Mouse (Mus musculus) stomach, embryonic 16.5 days (tissue): ENCODE measurements at regions not wholly inside any gene's neighbourhood (a gene's known extent, or its start where the extent isn't known, plus 50 kb on each side); places are given as distances from the start of the nearest gene placed in this dataset.
"Not testable (repeated sequence)": the region's sequence is repeated elsewhere in the genome, so short reads cannot be mapped to it uniquely, and the experiment has no call there.

ENCODE experiments used
- ATAC-seq: fragments of 200-750 bp; cut with Nextera tagmentation; 2 replicates; pipeline ENCODE4 v1.8.0; 2017; ENCODE audit warnings: moderate number of reproducible peaks, moderate TSS enrichment; ENCODE audit not compliant: insufficient read depth, low FRiP score
- H3K27ac ChIP-seq: fragments of 300-500 bp; sonication (generic); 2 replicates; pipeline ENCODE4 v1.5.1; 2014; ENCODE audit warnings: low read length
- H3K27me3 ChIP-seq: fragments of 300-500 bp; sonication (generic); 2 replicates; pipeline ENCODE4 v1.6.1; 2014; ENCODE audit warnings: low read length, control low read depth, mixed read lengths; ENCODE audit not compliant: control insufficient read depth, insufficient read depth
- H3K36me3 ChIP-seq: fragments of 300-500 bp; sonication (generic); 2 replicates; pipeline ENCODE4 v1.6.1; 2014; ENCODE audit warnings: low read length; ENCODE audit not compliant: control insufficient read depth, insufficient read depth
- H3K4me1 ChIP-seq: fragments of 300-500 bp; sonication (generic); 2 replicates; pipeline ENCODE4 v1.6.1; 2014; ENCODE audit warnings: low read length, control low read depth, mixed read lengths; ENCODE audit not compliant: control insufficient read depth, insufficient read depth
- H3K4me2 ChIP-seq: fragments of 300-500 bp; sonication (generic); 2 replicates; pipeline ENCODE4 v1.6.1; 2014; ENCODE audit warnings: low read depth, low read length, mixed read lengths
- H3K4me3 ChIP-seq: fragments of 300-500 bp; sonication (generic); replicated peaks from 2 replicates; pipeline ENCODE4 v1.5.1; 2014; ENCODE audit warnings: mild to moderate bottlenecking, low read length
- H3K9ac ChIP-seq: fragments of 300-500 bp; sonication (generic); 2 replicates; pipeline ENCODE4 v1.6.1; 2014; ENCODE audit warnings: low read length
- H3K9me3 ChIP-seq: fragments of 300-500 bp; sonication (generic); replicated peaks from 2 replicates; pipeline ENCODE4 v1.6.1; 2016; ENCODE audit warnings: low read length, control low read depth; ENCODE audit not compliant: control insufficient read depth
- WGBS: fragments of 180-500 bp; shearing (Covaris S2); extraction: QIAGEN DNeasy Blood & Tissue Kit; methylation state at CpG from one replicate; pipeline ENCODE4 v1.1.7; 2014; 5-methylcytosine and 5-hydroxymethylcytosine counted together

DNA sequence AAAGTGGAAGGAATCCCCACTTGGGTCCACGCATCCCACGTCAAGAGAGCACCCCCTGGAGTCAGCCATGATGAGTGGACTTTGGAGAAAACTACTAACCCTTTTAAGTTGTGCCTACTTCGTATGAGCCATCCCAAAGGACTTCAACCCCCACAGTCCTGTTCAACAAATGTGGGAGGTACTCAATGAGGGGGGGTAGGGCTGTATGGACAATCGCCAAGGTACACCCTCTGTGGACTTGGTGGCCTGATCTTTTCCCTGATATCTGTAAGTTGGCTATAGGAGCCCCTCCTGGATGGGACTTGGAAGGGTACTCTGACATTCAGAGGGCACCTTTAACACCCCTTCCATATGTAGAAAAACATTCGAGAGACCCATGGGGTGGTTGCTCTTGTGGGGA lies 256.5 kb upstream of the Olfr161 start:
- not testable (repeated sequence) for ATAC-seq, H3K9me3 ChIP-seq, H3K9ac ChIP-seq, H3K27me3 ChIP-seq, H3K36me3 ChIP-seq, H3K4me3 ChIP-seq, H3K27ac ChIP-seq, H3K4me2 ChIP-seq, H3K4me1 ChIP-seq
- WGBS = 83% methylated on average over 5 of the region's 5 CpGs

DNA sequence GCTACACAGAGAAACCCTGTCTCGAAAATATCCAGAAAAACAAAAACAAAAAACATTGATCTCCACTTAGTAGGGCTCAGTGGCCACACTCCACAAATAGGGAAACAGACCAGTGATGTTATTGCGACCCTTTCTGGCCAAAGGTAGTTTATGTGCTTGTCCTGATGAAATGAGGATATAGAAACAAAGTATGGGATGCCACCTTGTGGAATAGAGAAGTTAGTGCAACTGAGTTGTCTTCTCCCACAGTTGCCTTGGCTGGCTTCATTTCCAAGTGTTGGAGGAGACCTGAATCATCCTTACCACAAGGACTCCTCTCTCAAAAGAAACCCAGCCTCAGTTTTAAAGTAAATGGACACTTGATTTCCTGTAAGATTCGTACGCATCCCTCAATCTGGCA lies 247.5 kb upstream of the Olfr161 start:
- 25% methylated on average over 4 of the region's 4 CpGs for whole genome bisulfite sequencing
- H3K4me1 ChIP-seq, H3K9ac ChIP-seq: not testable (repeated sequence)

GRCm38 (mm10) chr16:3344725-3345380 lies 246.0 kb upstream of the Olfr161 start:
- H3K4me1 ChIP-seq, H3K36me3 ChIP-seq, H3K27me3 ChIP-seq, H3K4me3 ChIP-seq, H3K9me3 ChIP-seq, ATAC-seq, H3K4me2 ChIP-seq, H3K9ac ChIP-seq, H3K27ac ChIP-seq: not testable (repeated sequence)
- WGBS = no CpG with 5 or more reads among the region's 1 CpGs

More for the DNA sequence above, 247.5 kb upstream of the Olfr161 start:
- not testable (repeated sequence) for H3K4me2 ChIP-seq, ATAC-seq, H3K27ac ChIP-seq, H3K36me3 ChIP-seq, H3K27me3 ChIP-seq, H3K4me3 ChIP-seq, H3K9me3 ChIP-seq

DNA sequence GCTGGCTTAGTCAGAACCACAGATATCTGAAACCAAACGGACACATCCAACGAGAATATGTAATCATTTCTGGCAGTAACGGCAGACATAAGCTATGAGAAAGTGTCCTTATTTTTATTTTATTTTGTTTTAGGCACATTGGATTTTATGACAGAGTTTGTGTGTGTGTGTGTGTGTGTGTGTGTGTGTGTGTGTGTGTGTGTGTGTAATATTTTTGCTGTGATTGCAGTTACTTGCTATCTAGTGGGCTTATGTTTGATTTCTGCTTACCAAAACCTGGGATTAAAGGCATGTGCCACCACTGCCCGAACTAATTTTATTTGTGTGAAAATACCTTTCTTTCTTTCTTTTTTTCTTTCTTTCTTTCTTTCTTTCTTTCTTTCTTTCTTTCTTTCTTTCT lies 241.5 kb upstream of the Olfr161 start:
- H3K4me3 ChIP-seq, H3K4me2 ChIP-seq, H3K9me3 ChIP-seq, H3K9ac ChIP-seq, H3K27ac ChIP-seq, H3K27me3 ChIP-seq, ATAC-seq, H3K4me1 ChIP-seq, H3K36me3 ChIP-seq: not testable (repeated sequence)
- WGBS = 91% methylated on average over 1 of the region's 4 CpGs

DNA sequence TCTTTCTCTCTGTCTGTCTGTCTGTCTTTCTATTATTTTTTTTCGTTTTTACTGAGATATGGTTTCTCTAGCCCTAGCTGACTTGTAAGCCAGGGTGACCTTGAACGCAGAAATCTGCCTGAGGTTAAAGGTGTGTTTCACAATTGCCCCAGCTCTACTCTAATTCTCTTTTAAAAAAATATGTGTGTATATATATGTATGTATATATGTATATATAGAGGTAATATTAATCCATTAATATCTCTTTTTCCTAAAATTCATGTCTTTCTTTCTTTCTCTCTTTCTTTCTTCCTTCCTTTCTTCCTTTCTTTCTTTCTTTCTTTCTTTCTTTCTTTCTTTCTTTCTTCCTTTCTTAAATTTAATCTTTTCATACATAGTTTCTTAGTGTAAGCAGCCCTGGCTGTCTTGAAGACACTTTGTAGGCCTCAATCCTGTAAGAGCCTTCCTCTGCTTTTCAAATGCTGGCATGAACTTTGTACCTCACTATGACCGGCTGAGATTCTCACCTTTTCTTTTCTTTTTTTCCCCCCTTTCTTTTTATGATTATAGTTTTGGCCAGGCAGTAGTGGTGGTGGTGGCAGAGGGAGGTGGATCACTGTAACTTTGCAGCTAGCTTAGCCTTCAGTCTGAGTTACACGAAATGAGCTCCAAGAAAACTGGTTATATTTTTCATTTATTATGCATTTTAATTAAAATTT lies 240.8 kb upstream of the Olfr161 start:
- WGBS = 47% methylated on average over 2 of the region's 4 CpGs
- not testable (repeated sequence) for H3K36me3 ChIP-seq, H3K27ac ChIP-seq, H3K9ac ChIP-seq, H3K4me2 ChIP-seq, H3K4me1 ChIP-seq, H3K4me3 ChIP-seq, H3K27me3 ChIP-seq, H3K9me3 ChIP-seq
- peak; percentile 38; the same call in 1 of the 2 replicates for ATAC-seq

DNA sequence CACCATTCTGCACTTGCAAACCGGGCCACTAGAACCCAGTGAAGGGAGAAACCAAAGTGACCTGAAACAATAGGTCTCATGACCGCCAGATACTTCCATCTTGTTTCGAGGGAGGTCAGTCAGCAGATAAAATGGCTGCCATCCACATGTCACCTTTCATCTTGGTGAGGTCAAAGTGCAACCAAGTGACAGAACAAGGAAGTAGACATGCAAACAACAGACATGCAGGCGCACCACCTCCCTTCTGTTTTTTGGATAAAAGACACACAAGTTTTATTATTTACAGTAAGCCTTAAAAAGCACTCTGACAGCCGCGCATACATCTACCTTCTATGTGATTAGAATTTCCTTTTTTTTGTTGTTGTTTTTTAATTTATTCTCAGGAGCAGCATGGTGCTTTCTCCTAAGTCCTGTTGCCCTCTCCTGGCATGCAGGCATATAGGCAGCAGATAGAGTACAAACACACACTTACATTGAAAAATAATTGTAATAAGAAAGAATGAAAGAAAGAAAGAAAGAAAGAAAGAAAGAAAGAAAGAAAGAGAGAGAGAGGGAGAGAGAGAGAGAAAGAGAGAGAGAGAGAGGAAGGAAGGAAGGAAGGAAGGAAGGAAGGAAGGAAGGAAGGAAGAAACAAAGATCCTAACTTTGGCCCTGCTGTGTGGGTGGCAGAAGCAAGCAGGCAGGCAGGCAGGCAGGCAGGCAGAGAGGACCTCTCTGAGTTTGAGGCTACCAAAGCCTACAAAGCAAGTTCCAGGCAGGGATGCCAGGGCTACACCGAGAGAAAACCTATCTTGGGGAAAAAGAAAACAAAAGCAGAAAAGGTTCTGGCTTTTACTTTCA lies 240.0 kb upstream of the Olfr161 start:
- H3K27me3 ChIP-seq, H3K4me3 ChIP-seq, H3K9ac ChIP-seq, H3K36me3 ChIP-seq, H3K9me3 ChIP-seq, H3K27ac ChIP-seq, H3K4me2 ChIP-seq, H3K4me1 ChIP-seq: not testable (repeated sequence)
- ATAC-seq = peak; percentile 88
- WGBS = 73% methylated on average over 6 of the region's 7 CpGs

DNA sequence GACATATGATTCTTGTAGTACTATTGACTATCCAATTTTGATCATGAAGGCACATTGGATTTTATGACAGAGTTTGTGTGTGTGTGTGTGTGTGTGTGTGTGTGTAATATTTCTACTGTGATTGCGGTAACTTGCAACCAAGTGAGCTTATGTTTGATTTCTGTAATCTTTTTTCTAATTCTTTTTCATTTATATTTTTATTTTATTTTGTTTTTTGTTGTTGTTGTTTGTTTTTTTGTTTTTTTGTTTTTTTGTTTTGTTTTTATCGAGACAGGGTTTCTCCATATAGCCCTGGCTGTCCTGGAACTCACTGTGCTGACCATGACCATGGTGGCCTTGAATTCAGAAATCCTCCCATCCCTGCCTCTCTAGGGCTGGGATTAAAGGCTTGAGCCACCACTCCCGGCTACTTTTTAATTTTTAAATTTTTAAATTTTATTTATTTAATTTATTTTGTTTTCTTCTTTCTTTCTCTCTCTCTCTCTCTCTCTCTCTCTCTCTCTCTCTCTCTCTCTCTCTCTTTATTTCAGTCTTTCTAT lies 239.3 kb upstream of the Olfr161 start:
- not testable (repeated sequence) for H3K4me3 ChIP-seq, H3K4me2 ChIP-seq, H3K9me3 ChIP-seq, H3K9ac ChIP-seq, H3K27me3 ChIP-seq, H3K27ac ChIP-seq, H3K4me1 ChIP-seq, H3K36me3 ChIP-seq
- peak; percentile 80 for ATAC-seq
- WGBS = 77% methylated on average over 3 of the region's 3 CpGs
